Mouse (Mus musculus): ENCODE results near the gene Tex2. TPM values are rescaled to one million over a fixed set of nuclear protein-coding genes. Genes with fewer than 3 reads are reported as not detected.
"Not testable (repeated sequence)": the region's sequence is repeated elsewhere in the genome, so short reads cannot be mapped to it uniquely, and the experiment has no call there.

Tex2 gene
- total RNA-seq, 2 experiments from 2014 or later: 116 to 121 TPM

DNA sequence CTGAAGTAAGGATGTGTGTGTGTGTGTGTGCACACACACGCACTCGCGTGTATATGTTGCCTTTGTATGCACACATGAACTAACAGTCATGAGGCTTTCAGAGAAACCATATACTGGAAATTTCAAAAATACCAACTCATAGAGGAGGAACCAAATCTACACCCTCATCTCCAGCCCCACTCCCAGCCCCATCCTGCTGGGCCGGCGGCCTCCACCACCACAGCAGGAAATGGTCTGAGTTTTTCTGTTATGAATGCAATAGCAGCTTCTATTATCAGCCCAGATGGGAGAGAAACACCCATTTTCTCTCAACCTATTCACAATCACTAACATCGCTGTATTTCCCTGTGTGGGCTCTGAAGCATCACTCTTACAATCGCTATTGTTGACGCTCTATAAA lies 8.8 kb upstream of the Tex2 start:
- no peak for DNase-seq (ENCODE audit: low spot score in 2 of 2)

DNA sequence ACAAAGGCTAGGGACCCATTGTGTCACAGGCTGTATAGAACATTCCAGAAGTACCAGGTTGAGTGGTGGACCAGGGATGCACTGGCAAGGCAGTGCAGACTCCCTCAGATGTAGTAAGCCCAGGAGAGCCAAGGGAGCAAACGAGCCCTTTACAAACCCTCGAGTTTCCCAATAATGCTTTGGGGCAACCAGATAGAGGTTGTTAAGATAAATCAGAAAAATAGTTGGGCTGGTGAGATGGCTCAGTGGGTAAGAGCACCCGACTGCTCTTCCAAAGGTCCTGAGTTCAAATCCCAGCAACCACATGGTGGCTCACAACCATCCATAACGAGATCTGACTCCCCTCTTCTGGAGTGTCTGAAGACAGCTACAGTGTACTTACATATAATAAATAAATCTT lies 5.5 kb upstream of the Tex2 start:
- DNase-seq (ENCODE audit: low spot score in 2 of 2): not testable (repeated sequence)

DNA sequence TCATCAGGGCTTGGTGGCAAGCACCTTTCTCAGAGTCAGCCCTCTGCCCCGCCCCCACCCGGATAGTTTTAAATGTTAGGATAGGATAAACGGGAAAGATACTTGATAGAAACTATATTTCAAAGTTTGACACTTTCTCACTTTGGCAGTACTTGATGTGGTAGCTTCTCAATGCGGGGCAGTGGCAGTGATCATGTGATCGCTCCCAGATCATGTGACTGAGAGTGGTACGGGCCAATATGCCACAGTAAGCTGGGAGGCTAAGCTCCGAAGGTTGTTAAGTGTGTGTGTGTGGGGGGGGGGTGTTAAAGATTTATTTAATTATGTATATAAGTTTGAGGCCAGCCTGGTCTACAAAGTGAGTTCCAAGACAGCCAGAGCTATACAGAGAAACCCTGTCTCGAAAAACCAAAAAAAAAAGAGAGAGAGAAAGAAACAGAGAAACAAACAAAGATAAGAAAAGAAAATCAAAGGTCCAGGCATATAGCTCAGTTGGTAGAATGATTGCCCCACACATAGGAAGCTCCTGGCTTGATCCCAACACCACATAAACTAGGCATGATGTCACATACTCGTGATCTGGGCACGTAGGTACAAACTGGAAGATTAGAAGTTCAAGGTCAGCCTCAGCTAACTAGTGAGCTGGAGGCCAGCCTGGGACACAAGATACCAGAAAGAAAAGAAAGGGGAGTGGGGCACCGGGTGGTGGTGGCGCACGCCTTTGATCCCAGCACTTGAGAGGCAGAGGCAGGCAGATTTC lies 4.8 kb upstream of the Tex2 start:
- DNase-seq (ENCODE audit: low spot score in 2 of 2): no peak

DNA sequence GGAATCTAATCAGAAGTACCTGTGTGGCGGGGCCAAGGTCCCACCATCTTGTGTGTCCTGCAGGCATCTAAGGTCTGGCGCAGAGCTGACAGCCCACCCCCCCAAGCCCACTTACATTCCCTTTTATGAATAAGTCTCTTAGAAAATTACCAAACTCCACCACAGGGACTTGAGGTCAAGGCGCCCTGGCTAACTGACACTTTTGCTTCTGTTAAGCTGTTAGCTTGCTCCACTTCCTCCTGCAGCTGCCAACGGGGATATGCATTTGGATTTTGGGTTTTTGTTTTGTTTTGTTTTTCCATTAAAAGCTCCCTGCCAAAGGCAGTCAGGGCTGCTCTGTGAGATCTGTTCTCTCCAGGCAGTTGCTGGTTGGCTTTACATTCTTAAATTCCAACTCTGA lies 2.3 kb upstream of the Tex2 start:
- DNase-seq (ENCODE audit: low spot score in 2 of 2): no peak

DNA sequence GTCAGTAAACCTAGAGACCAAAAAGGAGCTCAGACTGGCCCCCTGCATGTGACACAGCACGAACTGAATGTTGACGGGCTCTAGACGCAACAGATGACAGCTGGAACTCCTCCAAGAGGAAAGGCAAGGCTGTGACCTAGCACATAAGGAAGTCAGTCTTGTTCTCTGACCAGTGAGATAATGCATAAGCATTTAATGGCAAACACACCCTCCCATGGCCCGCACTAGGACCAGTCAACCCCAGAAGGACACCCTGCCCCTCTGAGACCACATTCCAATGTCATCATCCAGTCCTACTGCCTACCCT lies 1.1 kb upstream of the Tex2 start:
- no peak for DNase-seq (ENCODE audit: low spot score in 2 of 2)

DNA sequence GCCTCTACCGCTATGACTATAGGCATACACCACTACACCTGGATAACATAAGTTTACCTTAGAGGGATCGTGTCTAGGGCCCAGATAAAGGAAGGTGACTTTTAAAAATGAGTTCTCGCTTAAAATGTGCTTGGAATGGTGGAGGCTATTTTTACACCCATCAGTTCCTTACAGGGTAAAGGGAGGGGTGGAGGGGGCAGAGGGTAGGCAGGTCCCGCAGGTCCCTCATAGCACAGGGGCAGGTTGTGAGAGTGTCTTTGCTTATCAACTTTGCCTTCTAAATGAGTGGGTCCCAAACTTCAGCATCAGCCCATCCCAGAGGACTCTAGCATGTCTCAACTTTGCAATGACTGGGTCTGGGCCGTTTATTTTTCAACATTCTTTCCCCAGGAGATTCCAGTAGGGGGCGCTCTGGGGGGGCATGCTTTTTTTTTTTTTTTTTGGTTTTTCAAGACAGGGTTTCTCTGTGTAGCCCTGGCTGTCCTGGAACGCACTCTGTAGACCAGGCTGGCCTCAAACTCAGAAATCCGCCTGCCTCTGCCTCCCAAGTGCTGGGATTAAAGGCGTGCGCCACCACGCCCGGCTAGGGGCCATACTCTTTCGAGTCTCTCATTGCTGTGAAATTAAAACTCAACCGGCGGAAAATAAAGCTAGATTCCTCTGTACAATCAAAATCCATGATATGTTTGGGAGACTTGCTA lies 565 bp upstream of the Tex2 start:
- no peak for DNase-seq (ENCODE audit: low spot score in 2 of 2)

GRCm38 (mm10) chr11:106612209-106612960 lies 838 bp downstream of the Tex2 start:
- peak; percentile 32 to 48 for DNase-seq (ENCODE audit: low spot score in 2 of 2)

DNA sequence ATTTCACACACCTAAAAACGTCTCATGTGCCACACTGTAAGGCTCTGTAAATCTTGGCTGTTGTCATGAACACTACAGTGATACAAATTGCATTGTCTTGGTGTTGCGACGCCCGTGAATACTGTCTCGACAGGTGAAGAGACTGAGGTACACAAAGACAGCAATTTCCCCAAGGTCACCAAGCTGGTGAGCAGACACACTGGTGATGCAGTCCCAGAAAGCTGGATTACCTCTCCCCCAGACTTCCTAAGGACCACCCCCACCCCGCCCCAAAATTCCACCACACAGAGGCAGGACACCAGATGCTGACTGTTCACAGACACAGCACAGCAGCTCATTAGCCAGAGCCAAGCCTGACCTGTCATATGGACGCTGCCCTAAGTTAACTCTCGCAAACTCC lies 3.5 kb downstream of the Tex2 start:
- no peak for DNase-seq (ENCODE audit: low spot score in 2 of 2)

GRCm38 (mm10) chr11:106607316-106607715 lies 5.9 kb downstream of the Tex2 start:
- no peak for DNase-seq (ENCODE audit: low spot score in 2 of 2)

DNA sequence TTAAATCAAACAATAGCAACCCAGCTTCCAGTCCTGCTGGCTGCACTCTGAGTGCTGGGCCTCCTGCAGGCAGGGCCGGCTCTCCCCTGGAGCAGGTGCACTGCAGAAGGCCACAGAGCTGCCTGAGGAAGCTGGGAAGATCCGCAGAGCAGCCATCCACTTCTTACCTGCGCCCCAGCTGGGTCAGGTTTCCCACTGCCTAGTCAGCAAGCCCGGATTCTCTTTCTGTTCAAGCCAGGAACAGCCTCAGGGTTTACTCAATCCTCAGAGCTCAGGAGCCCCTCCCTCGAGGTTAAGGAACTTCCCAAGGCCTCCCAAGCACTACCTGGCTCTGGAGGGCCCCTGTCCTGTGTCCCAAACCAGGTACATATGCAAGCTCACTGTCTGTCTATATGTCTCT lies 7.2 kb downstream of the Tex2 start:
- DNase-seq (ENCODE audit: low spot score in 2 of 2): no peak

DNA sequence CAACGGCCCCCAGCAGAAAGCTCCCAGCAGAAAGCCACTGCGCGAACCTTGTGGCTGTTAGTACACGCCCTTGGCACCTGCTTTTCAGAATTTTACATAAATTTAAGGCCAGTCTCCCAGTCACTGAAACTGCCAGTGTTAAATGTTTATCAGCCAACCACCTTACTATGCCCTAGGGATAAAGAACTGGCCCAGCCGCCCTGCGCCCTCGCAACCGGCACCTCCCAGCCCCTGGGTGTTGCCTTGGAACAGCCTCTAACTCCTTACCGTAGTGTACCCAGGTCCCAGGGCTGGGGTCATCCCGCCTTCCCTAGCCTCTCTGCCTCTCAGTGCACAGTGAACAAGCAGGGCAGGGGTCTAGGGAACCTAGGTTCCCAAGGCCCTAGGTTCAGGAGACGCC lies 10.0 kb downstream of the Tex2 start:
- no peak for DNase-seq (ENCODE audit: low spot score in 2 of 2)

GRCm38 (mm10) chr11:106600124-106600523 lies 13.1 kb downstream of the Tex2 start:
- DNase-seq (ENCODE audit: low spot score in 2 of 2): no peak

DNA sequence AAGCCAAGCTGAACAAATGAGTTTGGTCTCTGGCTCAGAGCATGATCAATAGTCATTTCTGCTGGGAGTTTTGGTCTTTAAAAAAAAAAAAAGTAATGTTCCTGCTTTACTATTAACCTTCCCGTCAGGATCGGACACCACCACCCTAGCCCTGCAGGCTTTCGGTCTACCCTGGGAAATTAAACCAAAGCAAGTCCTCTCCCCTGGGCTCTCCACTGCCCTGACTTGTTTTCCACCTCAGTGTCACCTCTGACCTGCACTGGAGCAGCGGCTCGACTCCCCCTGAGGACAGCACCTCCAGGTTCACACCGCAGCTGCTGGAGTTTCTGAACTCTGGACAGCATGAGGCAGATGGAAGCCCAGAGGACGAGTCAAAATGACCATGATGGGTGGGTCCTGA lies 13.9 kb downstream of the Tex2 start:
- DNase-seq (ENCODE audit: low spot score in 2 of 2): no peak

GRCm38 (mm10) chr11:106598339-106598738 lies 14.9 kb downstream of the Tex2 start:
- DNase-seq (ENCODE audit: low spot score in 2 of 2): no peak

DNA sequence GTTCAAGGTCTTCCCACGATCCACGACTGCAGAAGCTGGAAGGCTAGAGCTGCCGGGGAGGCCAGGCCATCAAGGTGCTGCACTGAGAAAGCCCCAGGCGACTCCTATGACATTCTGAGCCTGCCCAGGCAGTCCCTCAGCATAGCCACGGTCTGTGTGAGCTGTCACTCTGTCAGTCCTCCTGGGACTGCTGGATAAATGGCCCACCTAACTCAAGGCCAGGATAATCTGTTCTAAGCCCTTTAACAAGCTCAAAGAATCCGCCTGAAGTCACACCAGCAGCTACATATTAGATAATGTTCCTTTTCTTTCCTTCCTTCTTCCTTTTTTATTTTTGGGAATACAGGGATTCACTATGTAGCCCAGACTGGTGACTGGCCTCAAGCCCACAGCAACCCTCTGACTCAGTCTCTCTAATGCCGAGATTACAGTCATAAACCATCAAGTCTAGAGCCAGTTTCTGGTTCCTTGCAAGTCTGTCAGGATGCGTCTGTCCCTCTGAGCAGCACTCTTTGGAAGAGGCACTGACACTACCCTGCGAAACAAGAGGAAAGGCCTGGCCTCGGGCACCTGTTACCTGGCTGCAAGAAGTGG lies 15.4 kb downstream of the Tex2 start:
- no peak for DNase-seq (ENCODE audit: low spot score in 2 of 2)

- no peak for DNase-seq (ENCODE audit: low spot score in 2 of 2)
Measured at GRCm38 (mm10) chr11:106591183-106591582, 22.0 kb downstream of the Tex2 start.

DNA sequence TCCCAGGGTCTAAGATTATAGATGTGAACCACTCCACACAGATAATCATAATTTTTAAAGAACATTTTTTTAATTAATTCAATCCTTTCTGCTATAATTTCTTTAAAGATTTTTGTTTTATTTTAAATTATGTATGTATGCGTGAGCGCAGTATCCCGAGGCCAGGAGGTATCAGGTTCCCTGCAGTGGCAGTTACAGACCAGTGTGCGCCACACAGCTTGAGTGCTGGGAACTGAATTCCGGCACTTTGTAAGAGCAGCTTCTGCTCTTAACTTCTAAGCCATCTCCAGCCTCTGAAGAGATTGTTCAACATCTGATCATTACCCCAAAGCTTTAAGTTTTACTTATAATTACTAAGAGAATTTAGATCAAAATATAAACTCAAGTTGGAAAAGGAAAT lies 23.1 kb downstream of the Tex2 start:
- no peak for DNase-seq (ENCODE audit: low spot score in 2 of 2)

DNA sequence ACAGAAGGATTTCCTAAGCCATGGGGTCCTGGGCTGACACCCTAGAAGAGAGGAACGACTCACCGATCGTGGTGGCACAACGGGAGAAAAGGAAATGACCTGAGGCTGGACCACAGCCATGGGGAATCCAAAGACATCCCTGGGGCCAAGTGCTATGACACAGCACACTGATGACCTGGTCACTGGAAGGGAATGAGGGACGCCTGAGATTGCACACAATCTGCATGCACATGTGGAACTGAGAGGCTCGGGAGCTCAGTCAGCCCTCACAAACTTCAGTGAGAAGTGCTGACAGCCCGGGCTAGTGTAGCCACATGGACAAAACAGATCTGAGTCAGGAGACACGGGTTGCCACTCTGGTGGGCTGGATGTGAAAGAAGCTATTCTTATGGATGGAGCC lies 24.4 kb downstream of the Tex2 start:
- no peak for DNase-seq (ENCODE audit: low spot score in 2 of 2)

DNA sequence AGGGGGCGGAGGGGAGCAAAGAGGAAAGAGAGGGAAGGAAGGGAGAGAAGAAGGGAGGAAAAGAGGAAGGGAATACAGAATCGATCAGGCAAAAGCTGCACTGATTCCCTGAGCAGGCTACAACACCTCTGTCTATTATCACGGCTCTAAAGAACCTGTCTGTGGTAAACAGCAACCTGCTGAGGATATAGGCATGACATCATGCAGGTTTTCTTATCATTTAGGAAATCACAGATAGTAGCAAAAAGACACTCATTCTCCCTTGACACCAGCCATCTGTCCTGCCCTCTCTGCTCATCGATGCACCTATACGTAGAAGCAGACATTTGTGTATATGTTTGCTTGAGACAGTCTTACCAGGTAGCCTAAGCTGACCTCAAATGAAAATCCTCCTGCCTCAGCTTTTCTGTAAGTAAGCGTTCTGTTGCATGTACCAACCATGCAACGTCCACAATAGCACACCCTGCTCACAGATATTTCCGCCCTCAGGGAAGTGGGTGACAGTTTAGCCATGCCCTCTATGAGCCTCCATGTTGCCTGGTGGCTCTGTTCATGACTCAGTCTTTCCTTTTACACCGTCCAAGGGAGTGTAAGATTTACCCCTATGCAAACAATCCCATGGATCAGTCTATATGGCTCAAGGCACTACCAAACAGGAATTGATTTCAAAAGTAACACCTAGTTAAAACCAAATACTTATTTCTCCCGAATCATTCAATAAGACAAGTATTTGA lies 25.3 kb downstream of the Tex2 start:
- no peak for DNase-seq (ENCODE audit: low spot score in 2 of 2)

- DNase-seq (ENCODE audit: low spot score in 2 of 2): no peak
Measured at GRCm38 (mm10) chr11:106583801-106584200, 29.4 kb downstream of the Tex2 start.

DNA sequence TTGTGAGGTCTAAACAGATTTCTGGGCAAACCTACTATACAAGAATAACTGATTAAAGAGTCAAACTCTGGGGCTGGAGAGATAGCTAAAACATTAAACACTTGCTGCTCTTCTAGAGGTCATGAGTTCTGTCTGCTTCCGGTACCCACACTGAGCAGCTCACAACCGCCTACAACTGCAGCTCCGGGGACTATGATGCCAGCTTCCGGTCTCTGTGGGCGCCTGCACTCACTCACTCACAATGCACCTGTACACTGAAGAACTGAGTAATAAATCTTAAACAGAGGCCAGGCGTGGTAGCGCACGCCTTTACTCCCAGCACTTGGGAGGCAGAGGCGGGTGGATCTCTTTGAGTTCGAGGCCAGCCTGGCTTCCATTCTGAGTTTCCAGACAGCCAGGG lies 31.9 kb downstream of the Tex2 start:
- no peak for DNase-seq (ENCODE audit: low spot score in 2 of 2)
